Mouse (Mus musculus): ENCODE measurements around the gene Nlrp4c. TPM values are rescaled to one million over a fixed set of nuclear protein-coding genes. Genes with fewer than 3 reads are reported as not detected.
"Not testable (repeated sequence)": the region's sequence is repeated elsewhere in the genome, so short reads cannot be mapped to it uniquely, and the experiment has no call there.

Gene Nlrp4c
- total RNA-seq (2021), result not detected
- long read RNA-seq, partial matches to known transcripts, result 0 of 1 reads
- long read RNA-seq, other reads (novel, unspliced or antisense), result 1 of 1 reads

DNA sequence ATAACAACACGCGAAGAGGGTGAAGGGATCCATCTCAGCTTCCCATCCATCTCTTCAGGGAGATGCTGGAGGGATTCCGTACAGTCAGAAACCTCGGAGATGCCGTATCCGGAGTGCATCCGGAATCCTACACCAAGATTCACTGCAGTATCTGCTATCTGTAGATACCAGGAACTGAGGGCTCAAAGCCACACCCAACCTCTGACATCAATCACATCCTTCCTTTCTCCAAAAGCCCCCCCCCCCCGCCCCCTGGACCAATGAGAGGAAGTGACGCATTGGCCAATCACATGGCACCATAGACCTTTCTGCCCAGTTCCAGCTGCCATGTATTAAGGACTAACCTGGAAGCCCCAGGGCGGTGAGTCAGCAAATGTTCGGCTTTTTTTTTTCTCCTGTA lies at the start of gene Nlrp4c:
Gene Nlrp4c, plus strand, starts transcription at position 301 of the 400 bp plus-strand sequence.
- DNase-seq (ENCODE audit: low spot score in 2 of 2), result no peak

DNA sequence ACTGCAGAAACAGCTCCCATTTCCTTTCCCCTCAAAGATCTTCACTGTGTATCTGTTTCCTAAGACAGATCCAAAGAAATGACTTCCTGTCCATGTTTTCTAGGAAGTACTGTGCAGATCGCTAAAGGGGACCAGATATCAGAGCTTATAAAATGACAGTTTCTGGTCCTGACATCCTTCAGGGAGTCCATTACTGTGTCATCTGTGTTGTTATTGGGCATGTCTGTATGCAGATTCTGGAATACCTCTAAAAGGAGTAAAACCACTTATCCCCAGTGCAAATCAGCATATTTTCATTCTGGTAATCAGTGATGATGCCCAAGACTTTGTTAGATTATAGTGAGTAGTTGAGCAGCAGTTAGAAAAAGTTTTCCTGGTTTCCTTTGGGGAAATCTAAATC lies 34.1 kb upstream of the Nlrp4c start, which contains the start of gene Vmn1r65:
Gene Vmn1r65, minus strand, starts transcription at position 101 of the 400 bp plus-strand sequence.
- DNase-seq (ENCODE audit: low spot score in 2 of 2), result no peak

DNA sequence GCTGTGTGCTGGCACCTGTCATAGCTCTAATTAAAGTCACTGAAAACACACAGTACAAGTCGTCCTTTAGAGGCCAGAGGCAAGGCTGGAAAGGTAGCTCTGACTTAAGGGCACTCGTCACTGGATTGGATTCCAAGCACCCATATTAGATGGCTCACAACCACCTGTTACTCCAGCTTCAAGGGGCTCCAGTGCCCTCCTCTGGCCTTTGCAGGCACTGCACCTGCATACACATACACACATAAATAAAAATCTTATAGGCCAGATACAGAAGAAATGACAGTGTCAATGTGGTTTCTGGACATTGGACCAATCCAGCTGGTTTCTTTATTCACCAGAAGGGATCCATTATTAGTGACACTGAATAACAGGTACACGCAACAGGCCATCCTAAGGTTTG lies 74.5 kb downstream of the Nlrp4c start:
- DNase-seq (ENCODE audit: low spot score in 2 of 2), result no peak

DNA sequence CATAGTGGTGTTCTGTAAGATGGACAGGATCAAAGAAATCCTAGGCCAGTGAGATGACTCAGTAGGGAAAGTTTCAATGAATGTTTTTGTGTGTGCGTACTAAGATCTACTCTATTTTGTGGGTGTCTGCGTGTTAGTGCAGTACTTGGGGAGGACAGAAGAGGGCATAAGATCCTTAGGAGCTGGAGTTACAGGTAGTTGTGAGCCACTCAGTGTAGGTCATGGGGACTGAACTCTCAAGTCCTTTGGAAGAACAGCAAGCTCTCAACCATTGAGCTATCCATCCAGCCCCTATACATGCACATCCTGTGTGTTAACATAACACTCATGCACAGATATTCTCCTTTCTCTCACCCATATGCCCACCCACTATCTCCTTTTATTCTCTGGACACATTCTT lies 75.1 kb downstream of the Nlrp4c start:
- DNase-seq (ENCODE audit: low spot score in 2 of 2), result not testable (repeated sequence)

DNA sequence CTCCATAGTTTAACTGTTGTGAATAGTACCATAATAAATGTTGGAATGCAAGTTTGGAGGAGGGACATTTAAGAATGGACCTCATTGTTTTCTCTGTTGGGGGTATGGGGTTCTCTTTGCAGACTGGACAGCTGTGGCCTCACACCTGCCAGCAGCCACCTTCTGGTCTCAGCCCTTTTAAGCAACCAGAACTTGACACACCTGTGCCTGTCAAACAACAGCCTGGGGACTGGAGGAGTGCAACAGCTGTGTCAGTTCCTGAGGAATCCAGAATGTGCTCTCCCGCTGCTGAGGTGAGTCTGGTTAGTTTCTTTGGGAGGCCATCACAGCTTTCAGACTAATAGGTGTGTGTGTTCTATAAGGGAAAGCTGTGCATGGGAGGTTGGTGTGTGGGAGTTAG lies 76.2 kb downstream of the Nlrp4c start:
- not testable (repeated sequence) for DNase-seq (ENCODE audit: low spot score in 2 of 2)

DNA sequence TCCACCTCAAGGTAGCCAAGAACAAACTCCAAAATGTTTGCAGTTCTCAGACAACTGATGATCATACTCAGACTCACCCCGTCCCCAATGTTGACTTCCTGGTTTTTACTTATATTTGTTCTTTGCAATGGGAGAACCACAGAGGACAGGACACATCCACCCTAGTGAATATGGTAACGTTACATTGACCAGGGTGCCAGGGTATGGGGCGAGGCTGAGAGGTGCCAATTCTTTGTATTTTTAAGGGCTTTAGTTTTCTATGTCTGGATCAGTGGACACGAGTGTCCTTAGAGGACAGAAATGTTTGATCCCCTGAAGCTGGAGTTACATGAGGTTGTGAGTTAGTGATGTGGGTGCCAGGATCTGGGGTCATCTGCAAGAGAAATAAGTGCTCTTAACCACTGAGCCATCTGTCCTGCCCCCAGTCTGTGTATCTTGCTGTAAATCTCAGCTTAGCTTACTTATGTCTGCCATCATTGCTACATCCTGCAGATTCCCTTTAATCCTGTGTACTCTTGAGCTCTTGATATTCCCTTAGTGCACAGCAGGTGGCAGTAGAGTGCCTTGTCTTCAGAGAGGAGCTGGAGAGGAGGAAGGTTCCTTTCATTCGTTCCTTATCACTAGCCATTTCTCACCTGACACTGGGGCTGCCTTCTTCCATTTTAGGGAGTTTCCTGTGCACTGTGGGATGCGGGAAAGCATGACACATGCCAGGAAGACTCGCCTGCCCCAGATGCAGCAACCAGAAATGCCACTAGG lies 81.9 kb downstream of the Nlrp4c start:
- DNase-seq (ENCODE audit: low spot score in 2 of 2), result peak; percentile 88 to 90

DNA sequence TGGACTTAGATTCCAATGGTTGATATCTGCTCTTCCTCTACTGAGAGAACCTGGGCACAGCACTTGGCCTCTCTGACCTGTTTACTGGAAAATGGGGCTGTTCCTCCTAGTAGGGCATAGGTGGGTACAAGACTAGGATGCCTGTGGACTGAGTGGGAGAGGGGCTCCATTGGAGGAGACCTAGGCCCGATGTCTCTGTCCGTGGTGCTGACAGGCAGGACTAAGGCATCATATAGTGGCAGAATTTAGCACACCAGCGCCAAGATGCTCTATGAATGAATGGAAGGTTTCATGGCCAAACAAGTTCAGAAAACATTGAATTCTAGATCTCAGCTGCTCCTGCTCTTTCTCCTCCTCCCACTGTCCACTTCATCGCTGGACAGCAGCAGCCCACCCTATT lies 85.4 kb downstream of the Nlrp4c start:
- DNase-seq (ENCODE audit: low spot score in 2 of 2), result no peak

DNA sequence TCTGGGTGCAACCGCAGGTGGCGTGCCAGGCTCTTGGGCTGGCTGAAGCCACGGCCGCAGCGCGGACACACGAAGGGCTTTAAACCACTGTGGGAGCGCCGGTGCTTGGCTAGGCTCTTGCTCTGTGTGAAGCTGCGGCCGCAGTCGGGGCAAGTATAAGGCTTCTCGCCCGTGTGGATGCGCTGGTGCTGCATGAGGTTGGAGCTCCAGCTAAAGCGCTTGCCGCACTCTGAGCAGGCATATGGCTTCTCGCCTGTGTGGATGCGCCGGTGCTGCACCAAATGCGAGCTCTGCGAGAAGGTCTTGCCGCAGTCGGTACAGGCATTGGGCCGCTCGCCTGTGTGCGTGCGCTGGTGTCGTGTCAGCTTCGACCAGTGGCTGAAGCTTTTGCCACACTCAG lies 87.7 kb downstream of the Nlrp4c start:
- no peak for DNase-seq (ENCODE audit: low spot score in 2 of 2)

DNA sequence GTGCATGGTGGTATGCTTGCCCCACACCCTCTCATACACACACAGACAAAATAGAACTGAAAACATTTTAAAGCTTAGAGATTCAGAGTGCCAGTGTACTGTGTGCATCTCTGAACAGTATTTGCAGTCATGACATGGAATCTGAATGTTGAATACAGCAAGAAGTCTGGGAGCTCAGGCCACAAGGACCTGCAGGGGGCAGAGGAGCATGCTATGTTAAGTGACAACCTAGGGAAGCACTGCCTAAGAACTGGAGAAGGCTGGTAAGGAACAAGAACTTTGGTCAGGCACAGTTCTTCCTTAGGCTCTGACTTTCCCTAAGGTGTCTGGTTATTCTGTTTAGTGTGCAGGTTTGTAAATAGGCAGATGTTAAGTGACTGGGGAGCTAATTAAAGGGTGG lies 91.5 kb downstream of the Nlrp4c start:
- DNase-seq (ENCODE audit: low spot score in 2 of 2), result no peak

DNA sequence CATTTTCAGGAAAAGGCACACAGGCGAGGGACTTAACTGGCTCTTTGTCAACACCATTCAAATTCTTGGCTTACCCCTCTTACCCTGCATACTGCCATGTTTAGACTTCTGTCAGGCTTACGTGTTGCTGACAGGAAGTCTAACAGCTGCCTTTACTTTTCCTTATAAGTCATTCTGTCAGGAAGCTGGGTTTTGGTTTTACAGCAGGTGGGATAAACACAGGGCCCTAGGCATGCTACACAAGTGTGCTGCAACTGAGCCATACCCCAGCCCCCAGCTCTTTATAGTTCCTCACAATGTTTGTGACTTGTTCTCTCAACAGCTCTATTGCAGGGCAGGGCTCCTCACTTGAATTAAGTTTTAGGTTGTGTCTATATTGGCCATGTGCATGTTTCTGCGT lies 94.3 kb downstream of the Nlrp4c start:
- DNase-seq (ENCODE audit: low spot score in 2 of 2), result no peak

DNA sequence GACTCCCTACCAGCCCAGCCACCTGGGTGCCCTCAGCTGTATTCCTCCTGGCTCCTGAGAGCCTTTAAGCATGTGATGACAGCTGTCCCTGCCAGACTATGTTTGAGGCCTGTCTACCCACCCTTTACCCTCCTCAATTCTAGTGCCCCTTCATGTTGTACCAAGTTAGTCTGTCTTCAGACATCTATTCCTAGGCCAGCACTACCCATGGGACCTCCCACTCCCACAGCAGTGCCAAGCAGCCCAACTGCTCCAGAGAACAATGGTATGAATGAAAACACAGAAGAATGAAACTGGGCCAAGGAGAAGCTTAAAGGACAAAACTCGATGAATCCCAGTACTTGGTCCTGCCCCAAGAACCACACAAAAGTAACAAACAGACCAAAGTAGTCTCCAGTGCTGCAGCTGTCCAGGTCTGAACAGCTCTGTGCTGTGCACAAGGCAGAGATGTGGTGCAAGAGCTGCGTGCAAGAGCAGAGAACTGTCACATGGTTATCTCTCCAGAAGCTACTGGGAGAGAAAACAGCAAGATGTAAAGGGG lies 99.1 kb downstream of the Nlrp4c start:
- no peak for DNase-seq (ENCODE audit: low spot score in 2 of 2)

DNA sequence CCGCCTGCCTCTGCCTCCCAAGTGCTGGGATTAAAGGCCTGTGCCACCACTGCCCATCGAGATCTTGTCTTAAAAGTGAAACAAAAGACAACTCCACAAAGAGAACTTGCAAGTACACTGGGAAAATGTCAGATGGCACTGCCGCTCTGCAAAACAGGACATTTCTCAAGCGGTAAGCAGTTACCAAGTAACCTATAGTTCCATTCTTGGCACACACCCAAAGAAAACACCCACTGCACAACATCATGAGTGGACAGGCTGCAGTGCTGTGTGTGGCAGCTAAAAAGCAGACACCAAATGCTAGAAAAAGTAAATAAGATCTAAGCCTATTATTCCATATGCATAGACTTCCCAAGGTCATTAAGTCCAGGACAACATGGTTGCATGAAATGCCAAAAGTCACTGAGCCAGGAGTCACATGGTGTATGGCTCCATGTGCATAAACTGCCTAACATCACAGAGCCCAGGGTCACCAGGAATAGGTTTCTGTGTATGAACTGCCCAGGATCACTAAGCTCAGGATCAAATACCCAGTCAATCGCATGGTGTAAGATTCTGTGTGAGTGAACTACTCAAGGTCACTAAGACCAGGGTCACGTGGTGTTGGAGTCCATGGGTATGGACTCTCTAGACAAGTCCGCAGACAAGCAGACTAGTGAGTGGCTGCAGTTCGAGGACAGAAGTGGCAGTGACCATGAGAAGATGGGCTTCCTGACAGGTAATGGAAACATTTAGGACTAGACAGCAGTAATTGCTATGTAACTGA lies 100.6 kb downstream of the Nlrp4c start:
- no peak for DNase-seq (ENCODE audit: low spot score in 2 of 2)

DNA sequence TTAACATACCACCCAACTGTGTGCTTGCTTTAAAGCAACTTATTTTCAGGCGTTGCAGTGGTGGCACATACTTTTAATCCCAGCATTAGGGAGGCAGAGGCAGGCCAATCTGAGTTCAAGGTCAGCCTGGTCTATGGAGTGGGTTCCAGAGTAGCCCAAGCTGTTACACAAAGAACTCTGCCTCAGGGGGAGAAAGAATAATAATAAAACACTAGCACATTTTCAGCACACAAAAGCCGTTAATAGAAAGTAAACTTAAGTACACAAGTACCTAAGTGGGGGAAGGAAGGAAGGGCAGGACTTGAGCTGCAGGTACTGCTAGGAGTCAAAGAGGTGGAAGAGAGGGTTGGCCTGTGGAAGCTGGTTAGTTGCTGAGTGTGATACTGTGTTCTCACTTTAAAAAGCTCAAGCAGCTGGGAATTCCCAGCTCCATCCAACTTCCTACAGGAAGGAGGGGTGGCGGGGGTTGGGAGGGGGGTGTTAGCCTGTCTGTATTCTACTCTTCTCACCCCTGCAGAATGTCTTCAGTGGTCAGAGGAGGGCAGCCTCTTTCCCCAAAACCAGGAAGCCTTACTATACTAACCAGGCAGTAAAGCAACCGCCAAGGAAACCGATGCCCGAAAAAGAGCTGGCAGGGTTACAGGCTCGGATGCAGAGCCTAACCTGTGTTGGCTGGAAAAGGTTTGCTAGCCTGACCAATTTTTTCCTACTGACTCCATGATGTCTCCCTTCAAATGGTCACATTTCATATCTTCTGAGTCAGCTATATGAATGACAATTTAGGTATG lies 101.4 kb downstream of the Nlrp4c start:
- no peak for DNase-seq (ENCODE audit: low spot score in 2 of 2)

DNA sequence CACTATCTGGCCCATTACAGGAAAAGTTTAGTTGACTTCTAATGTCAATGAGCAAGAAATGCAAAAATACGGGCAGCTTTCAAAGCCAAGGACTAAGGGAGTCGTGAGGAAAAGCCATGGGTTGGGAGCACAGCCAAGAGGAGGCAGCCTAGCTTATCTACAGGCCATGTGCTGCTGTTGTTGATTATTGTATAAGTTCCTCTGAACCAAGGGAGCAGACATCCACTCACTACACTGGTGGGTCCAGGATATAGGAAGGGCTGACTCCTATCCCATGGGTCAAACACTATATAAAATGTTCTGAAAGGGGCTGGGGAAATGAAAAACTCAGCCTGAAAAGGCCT lies 102.0 kb downstream of the Nlrp4c start:
- DNase-seq (ENCODE audit: low spot score in 2 of 2), result no peak

DNA sequence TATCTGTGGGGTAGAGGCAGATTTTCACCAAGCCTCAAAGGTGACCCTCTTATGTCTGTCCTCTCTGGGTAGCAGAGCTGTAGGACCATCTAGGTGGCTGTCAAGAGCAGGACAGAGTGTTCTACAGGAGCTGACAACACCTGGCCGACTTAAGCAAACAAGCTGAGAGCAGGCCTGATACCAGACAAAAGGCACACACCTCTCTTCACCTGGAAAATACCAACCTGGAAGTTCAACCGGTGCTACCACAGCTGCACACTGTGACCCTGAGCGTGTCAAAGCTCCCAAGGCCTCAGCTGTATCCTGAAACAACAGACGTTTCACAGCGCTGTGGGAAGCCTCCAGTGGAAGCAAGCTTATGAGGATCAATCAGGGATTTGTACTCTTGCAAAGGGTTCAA lies 102.7 kb downstream of the Nlrp4c start:
- DNase-seq (ENCODE audit: low spot score in 2 of 2), result no peak

DNA sequence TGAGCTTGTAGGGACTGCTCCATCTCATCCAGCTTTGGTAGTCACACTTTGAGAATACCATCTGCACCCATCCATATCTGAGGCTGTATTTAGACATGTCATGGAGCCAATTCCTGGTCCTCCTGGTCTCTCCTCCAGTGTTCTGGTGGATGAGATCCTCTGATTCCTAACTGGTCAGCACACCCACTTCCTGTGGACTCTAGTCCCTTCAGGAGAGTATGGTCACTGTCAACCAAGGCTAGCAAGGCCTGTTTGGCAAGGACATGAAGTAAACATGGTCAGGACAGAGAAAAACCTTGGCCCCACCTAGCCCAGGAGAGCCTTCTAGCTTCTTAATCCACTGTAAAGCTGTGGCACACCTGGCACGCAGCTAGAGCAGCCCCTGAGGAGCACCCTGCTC lies 106.3 kb downstream of the Nlrp4c start:
- DNase-seq (ENCODE audit: low spot score in 2 of 2), result no peak

DNA sequence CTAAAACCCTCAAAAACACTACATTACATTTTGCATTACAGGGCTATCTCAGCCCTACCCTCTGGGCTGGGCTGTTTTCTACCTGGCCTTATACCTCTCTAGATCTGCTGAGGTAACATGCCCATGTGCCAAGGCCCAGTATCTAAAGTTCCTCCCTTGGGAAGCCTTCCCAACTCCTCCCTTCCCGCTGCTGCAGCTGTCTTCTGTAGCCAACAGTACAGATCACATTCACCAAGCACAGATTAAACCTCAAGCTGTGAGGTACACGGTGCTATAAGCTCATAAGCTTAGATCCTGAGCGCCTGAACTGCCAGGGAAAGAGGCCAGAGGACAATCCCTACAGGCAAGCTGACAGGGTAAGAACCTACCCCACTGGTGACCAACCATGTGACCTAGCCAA lies 107.1 kb downstream of the Nlrp4c start:
- DNase-seq (ENCODE audit: low spot score in 2 of 2), result no peak

DNA sequence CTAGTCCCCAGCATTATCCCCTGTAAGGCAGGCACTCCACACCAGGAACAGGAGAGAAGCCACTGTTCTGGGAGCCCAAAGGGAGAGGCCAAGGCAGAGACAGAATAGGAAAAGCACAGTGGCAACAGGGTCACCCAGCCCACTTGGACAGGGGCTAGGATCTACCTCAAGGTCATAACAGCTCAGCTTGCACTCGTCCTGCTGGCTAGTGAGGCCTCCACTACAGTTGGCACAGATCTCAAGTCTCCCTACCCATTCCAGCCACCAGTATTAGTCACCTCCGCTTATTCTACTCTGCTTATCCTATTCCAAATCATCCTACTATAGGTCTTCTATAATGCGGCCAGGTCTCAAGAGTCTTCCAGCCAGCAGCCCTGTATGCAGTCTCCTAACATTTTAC lies 108.2 kb downstream of the Nlrp4c start:
- DNase-seq (ENCODE audit: low spot score in 2 of 2), result no peak

DNA sequence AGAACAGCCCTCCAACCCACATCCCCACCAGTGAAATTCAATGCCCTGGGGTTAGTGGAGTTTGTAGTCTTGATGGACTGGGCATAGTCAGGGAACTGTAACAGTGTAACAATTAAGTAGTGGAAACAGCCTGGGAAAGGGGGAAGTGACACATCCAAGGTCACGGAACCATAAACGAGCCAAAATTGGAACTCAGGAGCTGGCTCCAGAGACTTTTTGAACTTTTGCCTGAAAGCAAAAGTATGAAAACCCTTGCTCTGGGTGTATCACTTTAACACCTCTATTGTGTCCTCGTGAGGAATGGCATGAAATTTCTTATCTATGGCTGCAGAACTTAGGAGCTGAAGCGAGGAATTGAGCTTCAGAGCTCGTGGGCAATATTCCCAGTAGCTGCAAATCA lies 109.2 kb downstream of the Nlrp4c start:
- no peak for DNase-seq (ENCODE audit: low spot score in 2 of 2)

All from layer of hippocampus, postnatal 10 days (tissue).